Mouse (Mus musculus): ENCODE measurements around the gene Asb3. TPM values are rescaled to one million over a fixed set of nuclear protein-coding genes. Genes with fewer than 3 reads are reported as not detected.

The Asb3 gene
- polyA plus RNA-seq, 1 experiment = 2.7 TPM

GRCm38 (mm10) chr11:30928079-30928478, 42.9 kb downstream of the Asb3 start:
- no peak for DNase-seq
- Histone ChIP-seq H3K4me3 (replicated peaks; ENCODE audit: extremely low read depth, low read depth, low read length) (no peak overlapping the region), H3K4me1 (ENCODE audit: control insufficient read depth, insufficient read depth, low read length) (no peaks in the 10 kb centered on the region)
- TF ChIP-seq POLR2A (IDR thresholded peaks at IDR 0.05; ENCODE audit: borderline replicate concordance, extremely low read depth, low read depth, low read length) = no peak
- no peak for TF ChIP-seq CTCF (IDR thresholded peaks at IDR 0.05; ENCODE audit: insufficient read depth, low read length)

- H3K4me1 ChIP-seq (ENCODE audit: control insufficient read depth, insufficient read depth, low read length) = no peaks in the 10 kb centered on the region
- TF ChIP-seq CTCF (IDR thresholded peaks at IDR 0.05; ENCODE audit: insufficient read depth, low read length) = no peak
- no peak for TF ChIP-seq POLR2A (IDR thresholded peaks at IDR 0.05; ENCODE audit: borderline replicate concordance, extremely low read depth, low read depth, low read length)
- H3K4me3 ChIP-seq (replicated peaks; ENCODE audit: extremely low read depth, low read depth, low read length) = no peak overlapping the region
- DNase-seq = no peak
- WGBS = 100% methylated on average over 1 of the region's 1 CpGs
Observed at GRCm38 (mm10) chr11:30928498-30928897, 43.3 kb downstream of the Asb3 start.

- Histone ChIP-seq H3K4me3 (replicated peaks; ENCODE audit: extremely low read depth, low read depth, low read length) (no peak overlapping the region), H3K4me1 (ENCODE audit: control insufficient read depth, insufficient read depth, low read length) (no peaks in the 10 kb centered on the region)
- TF ChIP-seq POLR2A (IDR thresholded peaks at IDR 0.05; ENCODE audit: borderline replicate concordance, extremely low read depth, low read depth, low read length) = no peak
- TF ChIP-seq CTCF (IDR thresholded peaks at IDR 0.05; ENCODE audit: insufficient read depth, low read length) = no peak
- no peak for DNase-seq
- WGBS = 82% methylated on average over 2 of the region's 2 CpGs
Observed at GRCm38 (mm10) chr11:30943522-30943921, 58.3 kb downstream of the Asb3 start.

- no peak overlapping the region for H3K4me3 ChIP-seq (replicated peaks; ENCODE audit: extremely low read depth, low read depth, low read length)
- 40% methylated on average over 5 of the region's 5 CpGs for WGBS
Observed at GRCm38 (mm10) chr11:30952829-30953228, 67.6 kb downstream of the Asb3 start.

GRCm38 (mm10) chr11:30953469-30954154, 68.4 kb downstream of the Asb3 start:
- under 1% methylated on average over 32 of the region's 32 CpGs for WGBS
- no peak for TF ChIP-seq POLR2A (IDR thresholded peaks at IDR 0.05; ENCODE audit: borderline replicate concordance, extremely low read depth, low read depth, low read length)
- TF ChIP-seq CTCF (IDR thresholded peaks at IDR 0.05; ENCODE audit: insufficient read depth, low read length) = no peak
- Histone ChIP-seq H3K4me1 (ENCODE audit: control insufficient read depth, insufficient read depth, low read length) (no peaks in the 10 kb centered on the region; the same call in 1 of the 2 replicates), H3K4me3 (replicated peaks; ENCODE audit: extremely low read depth, low read depth, low read length) (peak overlapping the region; percentile 69)
- DNase-seq = peak; percentile 51

More at GRCm38 (mm10) chr11:30952829-30953228, 67.6 kb downstream of the Asb3 start:
- H3K4me1 ChIP-seq (ENCODE audit: control insufficient read depth, insufficient read depth, low read length) = no peaks in the 10 kb centered on the region; the same call in 1 of the 2 replicates
- TF ChIP-seq CTCF (IDR thresholded peaks at IDR 0.05; ENCODE audit: insufficient read depth, low read length) = no peak
- TF ChIP-seq POLR2A (IDR thresholded peaks at IDR 0.05; ENCODE audit: borderline replicate concordance, extremely low read depth, low read depth, low read length) = no peak
- DNase-seq = no peak

- WGBS = under 1% methylated on average over 40 of the region's 40 CpGs
- Histone ChIP-seq H3K4me1 (ENCODE audit: control insufficient read depth, insufficient read depth, low read length) (no peaks in the 10 kb centered on the region; the same call in 1 of the 2 replicates), H3K4me3 (replicated peaks; ENCODE audit: extremely low read depth, low read depth, low read length) (peak within 1 kb of the TSS; percentile 80)
- DNase-seq = peak; percentile 79
- TF ChIP-seq CTCF (IDR thresholded peaks at IDR 0.05; ENCODE audit: insufficient read depth, low read length) (no peak), POLR2A (IDR thresholded peaks at IDR 0.05; ENCODE audit: borderline replicate concordance, extremely low read depth, low read depth, low read length) (peak; percentile 76; the same call in 1 of the 2 replicates)
Observed at GRCm38 (mm10) chr11:30954279-30954725, 69.1 kb downstream of the Asb3 start, which contains the start of gene Erlec1. Erlec1 (minus strand) TSS chr11:30954335.

GRCm38 (mm10) chr11:30985237-30985636, 100.0 kb downstream of the Asb3 start:
- Histone ChIP-seq H3K4me1 (ENCODE audit: control insufficient read depth, insufficient read depth, low read length) (no peaks in the 10 kb centered on the region; the same call in none of the 2 replicates), H3K4me3 (replicated peaks; ENCODE audit: extremely low read depth, low read depth, low read length) (no peak overlapping the region)
- 48% methylated on average over 2 of the region's 2 CpGs for WGBS
- DNase-seq = no peak
- TF ChIP-seq CTCF (IDR thresholded peaks at IDR 0.05; ENCODE audit: insufficient read depth, low read length) (no peak), POLR2A (IDR thresholded peaks at IDR 0.05; ENCODE audit: borderline replicate concordance, extremely low read depth, low read depth, low read length) (no peak)

GRCm38 (mm10) chr11:30985877-30986624, 100.8 kb downstream of the Asb3 start, which contains the start of gene Chac2:
Chac2 (minus strand) TSS chr11:30986350.
- Histone ChIP-seq H3K4me1 (ENCODE audit: control insufficient read depth, insufficient read depth, low read length) (no peaks in the 10 kb centered on the region; the same call in none of the 2 replicates), H3K4me3 (replicated peaks; ENCODE audit: extremely low read depth, low read depth, low read length) (peak within 1 kb of the TSS; percentile 84)
- peak; percentile 76 for DNase-seq
- TF ChIP-seq CTCF (IDR thresholded peaks at IDR 0.05; ENCODE audit: insufficient read depth, low read length) = no peak
- peak; percentile 42; the same call in 1 of the 2 replicates for TF ChIP-seq POLR2A (IDR thresholded peaks at IDR 0.05; ENCODE audit: borderline replicate concordance, extremely low read depth, low read depth, low read length)
- 1% methylated on average over 22 of the region's 22 CpGs for WGBS

- Histone ChIP-seq H3K4me1 (ENCODE audit: control insufficient read depth, insufficient read depth, low read length) (no peaks in the 10 kb centered on the region; the same call in none of the 2 replicates), H3K4me3 (replicated peaks; ENCODE audit: extremely low read depth, low read depth, low read length) (peak overlapping the region; percentile 44)
- DNase-seq = no peak
- 2% methylated on average over 2 of the region's 2 CpGs for WGBS
- no peak for TF ChIP-seq POLR2A (IDR thresholded peaks at IDR 0.05; ENCODE audit: borderline replicate concordance, extremely low read depth, low read depth, low read length)
- no peak for TF ChIP-seq CTCF (IDR thresholded peaks at IDR 0.05; ENCODE audit: insufficient read depth, low read length)
Observed at GRCm38 (mm10) chr11:30986625-30987017, 101.4 kb downstream of the Asb3 start.

Data from lung, adult 2 months (tissue).